Mouse (Mus musculus): ENCODE results near the gene Vstm2a. TPM values are rescaled to one million over a fixed set of nuclear protein-coding genes. Genes with fewer than 3 reads are reported as not detected.

Vstm2a gene
- polyA plus RNA-seq, 1 experiment from 2014 or later = not detected

DNA sequence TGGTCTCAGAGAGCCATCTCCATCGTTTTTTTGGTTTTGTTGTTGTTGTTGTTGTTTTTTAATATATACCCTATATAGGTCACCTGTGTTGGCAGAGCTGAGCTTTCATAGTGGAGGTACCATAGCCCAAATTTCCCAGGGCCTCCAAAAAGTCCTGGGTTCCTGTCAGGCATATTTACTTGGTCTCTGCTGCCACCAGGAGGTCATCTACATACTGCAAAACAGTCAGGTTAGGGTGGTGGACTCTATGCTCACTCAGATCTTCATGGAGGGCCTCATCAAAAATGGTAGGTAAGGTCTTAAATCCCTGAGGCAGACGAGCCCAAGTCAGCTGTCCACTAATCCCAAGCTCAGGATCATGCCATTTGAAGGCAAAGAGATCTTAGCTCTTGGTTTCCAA, 146.1 kb downstream of the Vstm2a start:
- no peak overlapping the region for H3K27ac ChIP-seq (ENCODE audit: low read length)
- 19% methylated on average over 2 of the region's 2 CpGs for WGBS (ENCODE audit: insufficient replicate concordance)
- ATAC-seq (ENCODE audit: low read depth) = no peak

DNA sequence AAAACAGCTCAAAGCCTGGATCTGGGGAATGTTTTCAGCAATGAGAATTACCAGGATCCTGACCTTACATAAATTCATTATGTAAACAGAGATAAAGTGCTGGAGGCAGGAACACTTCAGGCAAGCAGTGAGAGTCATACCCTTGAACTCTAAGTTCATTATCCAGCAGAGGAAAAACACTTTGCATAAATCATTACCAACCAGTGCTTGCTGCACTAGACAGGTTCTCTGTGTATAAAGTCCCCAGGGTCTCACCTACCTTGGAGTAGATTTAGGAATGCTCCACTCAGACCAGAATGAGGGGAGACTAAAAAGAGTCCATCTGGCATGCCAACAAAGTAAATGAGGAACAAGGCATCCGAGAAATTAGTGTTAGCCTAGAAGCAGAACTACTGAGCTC, 154.2 kb downstream of the Vstm2a start:
- Histone ChIP-seq H3K9ac (ENCODE audit: low read depth, low read length) (no peak overlapping the region), H3K4me1 (ENCODE audit: control insufficient read depth, low read depth, low read length) (no peaks in the 10 kb centered on the region), H3K4me3 (ENCODE audit: low read depth, low read length) (no peak overlapping the region), H3K27me3 (ENCODE audit: control insufficient read depth, insufficient read depth, low read depth, low read length) (no peaks in the 10 kb centered on the region), H3K36me3 (ENCODE audit: control insufficient read depth, insufficient read depth) (no peaks in the 10 kb centered on the region), H3K4me2 (ENCODE audit: low read depth, low read length) (no peak overlapping the region), H3K9me3 (replicated peaks; ENCODE audit: control insufficient read depth, low read length) (no peaks in the 10 kb centered on the region), H3K27ac (ENCODE audit: low read length) (no peak overlapping the region)
- no peak for ATAC-seq (ENCODE audit: low read depth)
- WGBS (ENCODE audit: insufficient replicate concordance) = 34% methylated on average over 1 of the region's 1 CpGs

More for the DNA sequence above, 146.1 kb downstream of the Vstm2a start:
- H3K9me3 ChIP-seq (replicated peaks; ENCODE audit: control insufficient read depth, low read length) = no peaks in the 10 kb centered on the region
- no peaks in the 10 kb centered on the region for H3K4me1 ChIP-seq (ENCODE audit: control insufficient read depth, low read depth, low read length)
- no peaks in the 10 kb centered on the region for H3K36me3 ChIP-seq (ENCODE audit: control insufficient read depth, insufficient read depth)
- no peak overlapping the region for H3K9ac ChIP-seq (ENCODE audit: low read depth, low read length)
- H3K4me3 ChIP-seq (ENCODE audit: low read depth, low read length) = no peak overlapping the region
- H3K27me3 ChIP-seq (ENCODE audit: control insufficient read depth, insufficient read depth, low read depth, low read length) = no peaks in the 10 kb centered on the region
- H3K4me2 ChIP-seq (ENCODE audit: low read depth, low read length) = no peak overlapping the region

GRCm38 (mm10) chr11:16412609-16413008, 155.1 kb downstream of the Vstm2a start:
- no peak overlapping the region for H3K4me2 ChIP-seq (ENCODE audit: low read depth, low read length)
- H3K9ac ChIP-seq (ENCODE audit: low read depth, low read length) = no peak overlapping the region
- WGBS (ENCODE audit: insufficient replicate concordance) = 22% methylated on average over 4 of the region's 4 CpGs
- H3K27me3 ChIP-seq (ENCODE audit: control insufficient read depth, insufficient read depth, low read depth, low read length) = no peaks in the 10 kb centered on the region
- no peak overlapping the region for H3K27ac ChIP-seq (ENCODE audit: low read length)
- no peak overlapping the region for H3K4me3 ChIP-seq (ENCODE audit: low read depth, low read length)
- no peak for ATAC-seq (ENCODE audit: low read depth)
- H3K9me3 ChIP-seq (replicated peaks; ENCODE audit: control insufficient read depth, low read length) = no peaks in the 10 kb centered on the region
- H3K4me1 ChIP-seq (ENCODE audit: control insufficient read depth, low read depth, low read length) = no peaks in the 10 kb centered on the region
- H3K36me3 ChIP-seq (ENCODE audit: control insufficient read depth, insufficient read depth) = no peaks in the 10 kb centered on the region

- H3K4me1 ChIP-seq (ENCODE audit: control insufficient read depth, low read depth, low read length) = no peaks in the 10 kb centered on the region
- no peaks in the 10 kb centered on the region for H3K9me3 ChIP-seq (replicated peaks; ENCODE audit: control insufficient read depth, low read length)
- H3K36me3 ChIP-seq (ENCODE audit: control insufficient read depth, insufficient read depth) = no peaks in the 10 kb centered on the region
- H3K27ac ChIP-seq (ENCODE audit: low read length) = no peak overlapping the region
- no peak overlapping the region for H3K9ac ChIP-seq (ENCODE audit: low read depth, low read length)
- no peak overlapping the region for H3K4me2 ChIP-seq (ENCODE audit: low read depth, low read length)
- H3K27me3 ChIP-seq (ENCODE audit: control insufficient read depth, insufficient read depth, low read depth, low read length) = no peaks in the 10 kb centered on the region
- no peak overlapping the region for H3K4me3 ChIP-seq (ENCODE audit: low read depth, low read length)
- WGBS (ENCODE audit: insufficient replicate concordance) = 30% methylated on average over 1 of the region's 1 CpGs
- no peak for ATAC-seq (ENCODE audit: low read depth)
Measured at GRCm38 (mm10) chr11:16413077-16413644, 155.6 kb downstream of the Vstm2a start.

- Histone ChIP-seq H3K4me3 (ENCODE audit: low read depth, low read length) (no peak overlapping the region), H3K9me3 (replicated peaks; ENCODE audit: control insufficient read depth, low read length) (no peaks in the 10 kb centered on the region), H3K4me2 (ENCODE audit: low read depth, low read length) (no peak overlapping the region), H3K9ac (ENCODE audit: low read depth, low read length) (no peak overlapping the region), H3K27me3 (ENCODE audit: control insufficient read depth, insufficient read depth, low read depth, low read length) (no peaks in the 10 kb centered on the region), H3K36me3 (ENCODE audit: control insufficient read depth, insufficient read depth) (no peaks in the 10 kb centered on the region), H3K4me1 (ENCODE audit: control insufficient read depth, low read depth, low read length) (no peaks in the 10 kb centered on the region), H3K27ac (ENCODE audit: low read length) (no peak overlapping the region)
- WGBS (ENCODE audit: insufficient replicate concordance) = 63% methylated on average over 7 of the region's 7 CpGs
- no peak for ATAC-seq (ENCODE audit: low read depth)
Measured at GRCm38 (mm10) chr11:16439548-16440251, 182.2 kb downstream of the Vstm2a start.
